Comparison of ENCODE assay signal across 8 mouse cellular contexts in genomic region chrX:167382854-167383186, GRCm38 (mm10). TPM values are rescaled to one million over a fixed set of nuclear protein-coding genes. Genes with fewer than 3 reads are reported as not detected.
DNase-seq lines count a peak whose midpoint lies in the region; ATAC-seq and TF ChIP-seq lines count a peak whose summit lies in the region.

No protein-coding gene starts in this region.

- DNase-seq in gastrocnemius, adult 2 months, result no peak
- DNase-seq in gastrocnemius, postnatal 36 days, result no peak
- DNase-seq in liver, embryonic 13.5 days, result no peak
- DNase-seq in ovary, postnatal 14 days (ENCODE audit: low spot score), result no peak
- DNase-seq in cerebellum, adult 11-12 months, result no peak

- intact Hi-C loops in gastrocnemius, adult 2 months (cut with DNase I), result no loop called here
- intact Hi-C loops in gastrocnemius, postnatal 36 days (cut with DNase I), result no loop called here

- H3K4me3 ChIP-seq in gastrocnemius, adult 2 months, result peak overlapping the region; percentile 77
- H3K4me3 ChIP-seq in forebrain, embryonic 16.5 days (replicated peaks; ENCODE audit: low read length), result peak overlapping the region; percentile 58
- peak overlapping the region; percentile 66 for H3K4me3 ChIP-seq in liver, embryonic 13.5 days (replicated peaks)
- peak overlapping the region; percentile 63 for H3K4me3 ChIP-seq in stomach, embryonic 16.5 days (replicated peaks; ENCODE audit: low read length)

- peak overlapping the region; percentile 66 for H3K9ac ChIP-seq in forebrain, embryonic 16.5 days (replicated peaks; ENCODE audit: low read depth, low read length)
- peak overlapping the region; percentile 73; the same call in 1 of the 2 replicates for H3K9ac ChIP-seq in liver, embryonic 13.5 days
- peak overlapping the region; percentile 80 for H3K9ac ChIP-seq in stomach, embryonic 16.5 days (ENCODE audit: low read length)

- H3K4me1 ChIP-seq in forebrain, embryonic 16.5 days (replicated peaks; ENCODE audit: control insufficient read depth, insufficient read depth, low read length), result no peaks in the 10 kb centered on the region
- peaks cover 22% of the 10 kb centered on the region for H3K4me1 ChIP-seq in liver, embryonic 13.5 days (replicated peaks)
- H3K4me1 ChIP-seq in stomach, embryonic 16.5 days (ENCODE audit: control insufficient read depth, insufficient read depth, low read length), result no peaks in the 10 kb centered on the region

- H3K9me3 ChIP-seq in forebrain, embryonic 16.5 days (ENCODE audit: control insufficient read depth, low read length), result no peaks in the 10 kb centered on the region
- H3K9me3 ChIP-seq in liver, embryonic 13.5 days (replicated peaks), result no peaks in the 10 kb centered on the region
- H3K9me3 ChIP-seq in stomach, embryonic 16.5 days (replicated peaks; ENCODE audit: control insufficient read depth, low read length), result no peaks in the 10 kb centered on the region

- H3K4me2 ChIP-seq in forebrain, embryonic 16.5 days (ENCODE audit: low read length), result peak overlapping the region; percentile 69
- H3K4me2 ChIP-seq in liver, embryonic 13.5 days, result peak overlapping the region; percentile 80
- peak overlapping the region; percentile 67 for H3K4me2 ChIP-seq in stomach, embryonic 16.5 days (ENCODE audit: low read depth, low read length)

- H3K27me3 ChIP-seq in forebrain, embryonic 16.5 days (replicated peaks; ENCODE audit: control insufficient read depth, insufficient read depth, low read length), result no peaks in the 10 kb centered on the region; the same call in 1 of the 2 replicates
- no peaks in the 10 kb centered on the region for H3K27me3 ChIP-seq in liver, embryonic 13.5 days
- no peaks in the 10 kb centered on the region; the same call in 1 of the 2 replicates for H3K27me3 ChIP-seq in stomach, embryonic 16.5 days (ENCODE audit: control insufficient read depth, insufficient read depth, low read length)

- no peaks in the 10 kb centered on the region for H3K36me3 ChIP-seq in forebrain, embryonic 16.5 days (ENCODE audit: control insufficient read depth, insufficient read depth)
- H3K36me3 ChIP-seq in liver, embryonic 13.5 days, result no peaks in the 10 kb centered on the region
- no peaks in the 10 kb centered on the region for H3K36me3 ChIP-seq in stomach, embryonic 16.5 days (ENCODE audit: control insufficient read depth, insufficient read depth, low read length)

- peak overlapping the region; percentile 66; the same call in 1 of the 2 replicates for H3K27ac ChIP-seq in gastrocnemius, adult 2 months
- H3K27ac ChIP-seq in forebrain, embryonic 16.5 days (ENCODE audit: low read length), result no peak overlapping the region
- H3K27ac ChIP-seq in liver, embryonic 13.5 days, result no peak overlapping the region
- peak overlapping the region; percentile 82 for H3K27ac ChIP-seq in stomach, embryonic 16.5 days (ENCODE audit: low read length)

- TF ChIP-seq CTCF in gastrocnemius, adult 2 months (IDR thresholded peaks at IDR 0.05), result no peak

- 44% methylated on average over 7 of the region's 7 CpGs for WGBS in forebrain, embryonic 16.5 days
- WGBS in liver, embryonic 13.5 days (ENCODE audit: insufficient replicate concordance), result 40% methylated on average over 7 of the region's 7 CpGs
- WGBS in stomach, embryonic 16.5 days, result 23% methylated on average over 7 of the region's 7 CpGs

- ATAC-seq in CD4-positive, CD25-positive, alpha-beta regulatory T cell, adult 4 months, result peak; percentile 75
- peak; percentile 51; the same call in 1 of the 2 replicates for ATAC-seq in forebrain, embryonic 16.5 days
- peak; percentile 67 for ATAC-seq in liver, embryonic 13.5 days (ENCODE audit: low read depth)
- ATAC-seq in stomach, embryonic 16.5 days (ENCODE audit: insufficient read depth, low FRiP score), result peak; percentile 80; the same call in 1 of the 2 replicates

RNA-seq across cellular contexts. Expression of gene Prps2, which starts 0.3 kb away (rescaled TPM):
- 1 to 10 TPM; 1.3 to 2.5 TPM for total RNA-seq in gastrocnemius, adult 2 months (2021)
- 1 to 10 TPM; 1.6 to 2.4 TPM for total RNA-seq in gastrocnemius, postnatal 36 days (2021)
- polyA plus RNA-seq in CD4-positive, CD25-positive, alpha-beta regulatory T cell, adult 4 months (2017; shearing (Covaris generic)), result 10 to 100 TPM; 65.9 to 78.1 TPM
- 10.6 and 12.9 TPM in 2 replicates for polyA plus RNA-seq in forebrain, embryonic 16.5 days (2015; fragmentation: Nextera tagmentation; extraction: Ambion mirVana)
- polyA plus RNA-seq in liver, embryonic 13.5 days (2015; fragmentation: Nextera tagmentation; extraction: Ambion mirVana), result 11.8 and 13.1 TPM in 2 replicates
- polyA plus RNA-seq in stomach, embryonic 16.5 days (2015; fragmentation: Nextera tagmentation; extraction: Ambion mirVana), result 27.7 and 29.1 TPM in 2 replicates

RNA-seq across cellular contexts. Expression of gene Tlr7, which starts 52.5 kb away (rescaled TPM):
- under 1 TPM; 0.43 to 0.70 TPM for total RNA-seq in gastrocnemius, adult 2 months (2021)
- total RNA-seq in gastrocnemius, postnatal 36 days (2021), result under 1 TPM; 0.51 to 0.81 TPM
- 10 to 100 TPM in 1 of 2 experiments, 1 to 10 TPM in 1; 8.7 to 11.5 TPM for polyA plus RNA-seq in CD4-positive, CD25-positive, alpha-beta regulatory T cell, adult 4 months (2017; shearing (Covaris generic))
- polyA plus RNA-seq in forebrain, embryonic 16.5 days (2015; fragmentation: Nextera tagmentation; extraction: Ambion mirVana), result 0.13 and 0.53 TPM in 2 replicates
- 0.22 and 0.38 TPM in 2 replicates for polyA plus RNA-seq in liver, embryonic 13.5 days (2015; fragmentation: Nextera tagmentation; extraction: Ambion mirVana)
- 0.60 and 1.1 TPM in 2 replicates for polyA plus RNA-seq in stomach, embryonic 16.5 days (2015; fragmentation: Nextera tagmentation; extraction: Ambion mirVana)

Comparison
In these comparisons a context has a peak if more than half of its experiments do, and no peak if none do; other contexts are left out.
1. H3K27ac ChIP-seq: peak in gastrocnemius, adult 2 months (single experiment) and stomach, embryonic 16.5 days (single experiment); none in forebrain, embryonic 16.5 days (single experiment) and liver, embryonic 13.5 days (single experiment).
2. Peak in every context shown above with its lines, with median percentiles within 50 percentile points of each other: H3K4me3 ChIP-seq, ATAC-seq, H3K4me2 ChIP-seq and H3K9ac ChIP-seq.